ENCODE assay signal across 22 mouse cellular contexts in genomic region chr17:29937350-29937781, GRCm38 (mm10). TPM values are rescaled to one million over a fixed set of nuclear protein-coding genes. Genes with fewer than 3 reads are reported as not detected.
A peak's percentile ranks its signal among the peaks of the same experiment; 100 is the strongest.
DNase-seq lines count a peak whose midpoint lies in the region; ATAC-seq and TF ChIP-seq lines count a peak whose summit lies in the region.
"Had no signal": no experiment of that assay in that cellular context is flagged by ENCODE, and none has a peak within 500 bp of the region (broad histone marks: within the 10 kb centered on the region; RNA-seq: fewer than 3 reads in every experiment).

No protein-coding gene starts in this region.

- H3K4me3 ChIP-seq in forebrain, embryonic 16.5 days (replicated peaks; ENCODE audit: low read length): no peak overlapping the region
- H3K4me3 ChIP-seq in forebrain, postnatal 0 days (ENCODE audit: low read depth, low read length): no peak overlapping the region
- H3K4me3 ChIP-seq: hindbrain, embryonic 15.5 days; intestine, embryonic 15.5 days; layer of hippocampus, adult 2 months; limb, embryonic 13.5 days; liver, embryonic 13.5 days had no signal

- peak; percentile 73; the same call in 1 of the 2 replicates for ATAC-seq in forebrain, embryonic 16.5 days
- ATAC-seq in forebrain, postnatal 0 days: no peak
- ATAC-seq in erythroblast, adult 5-6 weeks (replicated peaks; ENCODE audit: low FRiP score, poor library complexity, severe bottlenecking): no peak
- ATAC-seq: activated CD4-positive, CD25-positive, alpha-beta regulatory T cell, adult 4 months; intestine, embryonic 15.5 days had no signal

- TF ChIP-seq CTCF in forebrain, postnatal 0 days (IDR thresholded peaks at IDR 0.05; ENCODE audit: low read depth): no peak

- no peak overlapping the region for H3K9ac ChIP-seq in forebrain, embryonic 16.5 days (replicated peaks; ENCODE audit: low read depth, low read length)
- no peak overlapping the region for H3K9ac ChIP-seq in forebrain, postnatal 0 days
- H3K9ac ChIP-seq: hindbrain, embryonic 15.5 days; intestine, embryonic 15.5 days; limb, embryonic 13.5 days; liver, embryonic 13.5 days; lung, embryonic 14.5 days had no signal

- no peaks in the 10 kb centered on the region; the same call in 1 of the 2 replicates for H3K9me3 ChIP-seq in forebrain, embryonic 16.5 days (ENCODE audit: control insufficient read depth, low read length)
- H3K9me3 ChIP-seq in forebrain, postnatal 0 days (ENCODE audit: low read length): no peaks in the 10 kb centered on the region
- H3K9me3 ChIP-seq: hindbrain, embryonic 15.5 days; intestine, embryonic 15.5 days; limb, embryonic 13.5 days; liver, embryonic 13.5 days had no signal

- no peak overlapping the region for H3K4me2 ChIP-seq in forebrain, embryonic 16.5 days (ENCODE audit: low read length)
- no peak overlapping the region for H3K4me2 ChIP-seq in forebrain, postnatal 0 days (ENCODE audit: low read depth)
- H3K4me2 ChIP-seq: hindbrain, embryonic 15.5 days; intestine, embryonic 15.5 days; limb, embryonic 13.5 days; liver, embryonic 13.5 days; lung, embryonic 14.5 days had no signal

- 0 out of 2 replicates have a peak, but pooled peaks cover 3% of the 10 kb centered on the region for H3K4me1 ChIP-seq in forebrain, embryonic 16.5 days (replicated peaks; ENCODE audit: control insufficient read depth, insufficient read depth, low read length)
- no peaks in the 10 kb centered on the region for H3K4me1 ChIP-seq in forebrain, postnatal 0 days (ENCODE audit: insufficient read depth)
- H3K4me1 ChIP-seq: hindbrain, embryonic 15.5 days; intestine, embryonic 15.5 days; limb, embryonic 13.5 days; liver, embryonic 13.5 days had no signal

- no peak for DNase-seq in forebrain, postnatal 0 days
- peak; percentile 67 for DNase-seq in testis, postnatal 10 days (ENCODE audit: low spot score)
- DNase-seq in testis, postnatal 14 days (ENCODE audit: low spot score): no peak
- DNase-seq in adrenal gland, postnatal 25 days: peak; percentile 39
- DNase-seq in gastrocnemius, postnatal 4 days (ENCODE audit: low spot score in 2 of 2): no peak
- DNase-seq: cerebellum, adult 11 months; gastrocnemius, postnatal 10 days; heart, adult 18-20 months; heart, postnatal 36 days; kidney, postnatal 10 days; layer of hippocampus, postnatal 36 days; liver, embryonic 13.5 days; lung, embryonic 14.5 days; lung, postnatal 36 days; thymus, adult 18-20 months had no signal

- 37% methylated on average over 9 of the region's 9 CpGs for WGBS in forebrain, embryonic 16.5 days
- 31% methylated on average over 9 of the region's 9 CpGs for WGBS in forebrain, postnatal 0 days

- H3K27me3 ChIP-seq in forebrain, embryonic 16.5 days (replicated peaks; ENCODE audit: control insufficient read depth, insufficient read depth, low read length): peaks cover 16% of the 10 kb centered on the region; the same call in 1 of the 2 replicates
- no peaks in the 10 kb centered on the region for H3K27me3 ChIP-seq in forebrain, postnatal 0 days (ENCODE audit: insufficient read depth, low read length)
- H3K27me3 ChIP-seq: hindbrain, embryonic 15.5 days; intestine, embryonic 15.5 days; limb, embryonic 13.5 days had no signal

- H3K36me3 ChIP-seq in forebrain, embryonic 16.5 days (ENCODE audit: control insufficient read depth, insufficient read depth): no peaks in the 10 kb centered on the region
- H3K36me3 ChIP-seq in forebrain, postnatal 0 days (ENCODE audit: insufficient read depth): no peaks in the 10 kb centered on the region
- H3K36me3 ChIP-seq: hindbrain, embryonic 15.5 days; intestine, embryonic 15.5 days; limb, embryonic 13.5 days; liver, embryonic 13.5 days had no signal

- H3K27ac ChIP-seq in forebrain, embryonic 16.5 days (ENCODE audit: low read length): no peak overlapping the region
- H3K27ac ChIP-seq in forebrain, postnatal 0 days (ENCODE audit: low read depth, low read length): no peak overlapping the region
- H3K27ac ChIP-seq: hindbrain, embryonic 15.5 days; intestine, embryonic 15.5 days; layer of hippocampus, adult 2 months; limb, embryonic 13.5 days; liver, embryonic 13.5 days had no signal

RNA-seq across cellular contexts. Expression of gene Mdga1, which starts 32.5 kb away (rescaled TPM):
- 10.7 TPM in 2 replicates for polyA plus RNA-seq in forebrain, embryonic 16.5 days (2015; fragmentation: Nextera tagmentation; extraction: Ambion mirVana)
- total RNA-seq in forebrain, postnatal 0 days (2014; rRNA removed): 29.1 and 45.7 TPM in 2 replicates
- polyA plus RNA-seq in forebrain, postnatal 0 days (2015; fragmentation: Nextera tagmentation; extraction: Ambion mirVana): 7.6 and 10.9 TPM in 2 replicates
- total RNA-seq in adrenal gland, postnatal 25 days (2021): 1.4 and 1.9 TPM in 2 replicates
- total RNA-seq in erythroblast, adult 5-6 weeks (2015; ENCODE audit: low replicate concordance): 0.58 and 0.84 TPM in 2 replicates
- total RNA-seq in erythroblast, adult 5-6 weeks (2017; ENCODE audit: low replicate concordance): 2.4 and 2.5 TPM in 2 replicates
- 10 to 100 TPM; 33.5 to 43.2 TPM for total RNA-seq in gastrocnemius, postnatal 4 days (2021)
- polyA plus RNA-seq: activated CD4-positive, CD25-positive, alpha-beta regulatory T cell, adult 4 months had no signal

Comparison
In these comparisons a context has a peak if more than half of its experiments do, and no peak if none do; other contexts are left out.
1. DNase-seq: peak in testis, postnatal 10 days (single experiment) and adrenal gland, postnatal 25 days (single experiment); none in forebrain, postnatal 0 days (single experiment), testis, postnatal 14 days (single experiment) and gastrocnemius, postnatal 4 days (0 of 2).